14 mouse cellular contexts compared by ENCODE assay signal in the genomic region with DNA sequence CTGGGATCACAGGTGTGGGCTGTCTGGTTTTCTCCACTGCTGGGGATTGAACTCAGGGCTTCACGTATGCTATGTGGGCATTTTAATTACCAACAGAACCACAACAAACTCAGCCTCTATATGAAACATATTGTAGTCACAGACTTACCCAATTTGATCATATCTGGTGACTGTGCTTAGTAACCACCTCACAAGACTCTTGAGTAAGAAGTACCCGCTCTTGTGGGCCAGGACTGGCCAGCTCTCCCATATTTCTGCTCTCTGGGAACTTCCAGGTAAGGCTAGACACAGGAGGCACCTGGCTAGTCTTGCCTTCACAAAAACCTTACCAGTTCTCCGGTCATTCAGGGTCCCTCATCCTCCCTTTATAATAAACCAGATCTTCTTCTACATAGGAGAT. TPM values are rescaled to one million over a fixed set of nuclear protein-coding genes. Genes with fewer than 3 reads are reported as not detected.
DNase-seq lines count a peak whose midpoint lies in the region; ATAC-seq lines count a peak whose summit lies in the region.
"Had no signal": no experiment of that assay in that cellular context is flagged by ENCODE, and none has a peak within 500 bp of the region (broad histone marks: within the 10 kb centered on the region; RNA-seq: fewer than 3 reads in every experiment).

No protein-coding gene starts in this region.

- 0 out of 2 replicates have a peak overlapping the region, but pooled peaks have one; percentile 3 for H3K27ac ChIP-seq in heart, embryonic 10.5 days
- H3K27ac ChIP-seq in kidney, embryonic 16.5 days (ENCODE audit: low read length): no peak overlapping the region; the same call in 1 of the 2 replicates
- peak overlapping the region; percentile 96 for H3K27ac ChIP-seq in forebrain, embryonic 15.5 days (replicated peaks)
- H3K27ac ChIP-seq in midbrain, embryonic 16.5 days (ENCODE audit: low read length): peak overlapping the region; percentile 76

- H3K4me3 ChIP-seq in heart, embryonic 10.5 days: no peak overlapping the region
- no peak overlapping the region for H3K4me3 ChIP-seq in kidney, embryonic 16.5 days (ENCODE audit: low read length)
- no peak overlapping the region for H3K4me3 ChIP-seq in forebrain, embryonic 15.5 days
- no peak overlapping the region for H3K4me3 ChIP-seq in midbrain, embryonic 16.5 days (ENCODE audit: low read depth, low read length)

- 87% methylated on average over 3 of the region's 3 CpGs for WGBS in heart, embryonic 10.5 days
- 75% methylated on average over 3 of the region's 3 CpGs for WGBS in kidney, embryonic 16.5 days
- WGBS in forebrain, embryonic 15.5 days: 83% methylated on average over 3 of the region's 3 CpGs
- 90% methylated on average over 3 of the region's 3 CpGs for WGBS in midbrain, embryonic 16.5 days

- no peak overlapping the region for H3K9ac ChIP-seq in kidney, embryonic 16.5 days (replicated peaks; ENCODE audit: low read length)
- H3K9ac ChIP-seq in forebrain, embryonic 15.5 days (replicated peaks): no peak overlapping the region
- no peak overlapping the region for H3K9ac ChIP-seq in midbrain, embryonic 16.5 days (ENCODE audit: low read depth, low read length)

- no peak overlapping the region for H3K4me2 ChIP-seq in kidney, embryonic 16.5 days (replicated peaks; ENCODE audit: low read depth, low read length)
- 0 out of 2 replicates have a peak overlapping the region, but pooled peaks have one; percentile 2 for H3K4me2 ChIP-seq in forebrain, embryonic 15.5 days (replicated peaks)
- no peak overlapping the region for H3K4me2 ChIP-seq in midbrain, embryonic 16.5 days (ENCODE audit: low read length)
- H3K4me2 ChIP-seq: liver, embryonic 11.5 days had no signal

- peaks cover 26% of the 10 kb centered on the region for H3K4me1 ChIP-seq in heart, embryonic 10.5 days
- peaks cover 27% of the 10 kb centered on the region for H3K4me1 ChIP-seq in kidney, embryonic 16.5 days (ENCODE audit: insufficient read depth, low read length)
- H3K4me1 ChIP-seq in forebrain, embryonic 15.5 days: peaks cover 44% of the 10 kb centered on the region
- peaks cover 26% of the 10 kb centered on the region for H3K4me1 ChIP-seq in midbrain, embryonic 16.5 days (ENCODE audit: control insufficient read depth, insufficient read depth, low read length)

- 0 out of 2 replicates have a peak, but pooled peaks cover 7% of the 10 kb centered on the region for H3K27me3 ChIP-seq in heart, embryonic 10.5 days (ENCODE audit: insufficient read depth, poor library complexity, severe bottlenecking)
- no peaks in the 10 kb centered on the region for H3K27me3 ChIP-seq in kidney, embryonic 16.5 days (ENCODE audit: insufficient read depth, low read length)
- no peaks in the 10 kb centered on the region for H3K27me3 ChIP-seq in forebrain, embryonic 15.5 days
- H3K27me3 ChIP-seq in midbrain, embryonic 16.5 days (ENCODE audit: control insufficient read depth, insufficient read depth, low read depth, low read length): no peaks in the 10 kb centered on the region

- H3K9me3 ChIP-seq in heart, embryonic 10.5 days: no peaks in the 10 kb centered on the region
- H3K9me3 ChIP-seq in kidney, embryonic 16.5 days (ENCODE audit: low read length): no peaks in the 10 kb centered on the region
- no peaks in the 10 kb centered on the region for H3K9me3 ChIP-seq in forebrain, embryonic 15.5 days
- H3K9me3 ChIP-seq in midbrain, embryonic 16.5 days (replicated peaks; ENCODE audit: control insufficient read depth, low read length, poor library complexity, severe bottlenecking): no peaks in the 10 kb centered on the region

- no peaks in the 10 kb centered on the region for H3K36me3 ChIP-seq in heart, embryonic 10.5 days
- H3K36me3 ChIP-seq in kidney, embryonic 16.5 days (ENCODE audit: insufficient read depth, low read length): no peaks in the 10 kb centered on the region
- H3K36me3 ChIP-seq in forebrain, embryonic 15.5 days: no peaks in the 10 kb centered on the region
- H3K36me3 ChIP-seq in midbrain, embryonic 16.5 days (ENCODE audit: control insufficient read depth, insufficient read depth, low read length): 0 out of 2 replicates have a peak, but pooled peaks cover 2% of the 10 kb centered on the region

- ATAC-seq in kidney, embryonic 16.5 days (ENCODE audit: low FRiP score, low TSS enrichment): 0 out of 2 replicates have a peak, but pooled peaks have one; percentile 2
- no peak for ATAC-seq in forebrain, embryonic 15.5 days (replicated peaks)
- ATAC-seq in midbrain, embryonic 16.5 days: no peak

- no peak for DNase-seq in heart, embryonic 10.5 days (ENCODE audit: low spot score)
- DNase-seq in heart, adult 8-10 months (ENCODE audit: low spot score): no peak
- DNase-seq in kidney, adult 18-20 months: no peak
- no peak for DNase-seq in spleen, postnatal 4 days (ENCODE audit: low spot score in 2 of 2)
- DNase-seq in spleen, postnatal 36 days (ENCODE audit: low spot score in 2 of 2): no peak

RNA-seq across cellular contexts. Expression of a gene that starts 30.0 kb away (rescaled TPM):
- 4.4 and 8.2 TPM in 2 replicates for polyA plus RNA-seq in heart, embryonic 10.5 days (2016; fragmentation: Nextera tagmentation; extraction: Ambion mirVana)
- 1 to 10 TPM in 1 of 4 experiments, under 1 TPM in 3; 0.38 to 1.1 (median 0.72) TPM for total RNA-seq in heart, adult 8-10 months (2022)
- polyA plus RNA-seq in kidney, embryonic 16.5 days (2015; fragmentation: Nextera tagmentation; extraction: Ambion mirVana): 1.8 and 2.2 TPM in 2 replicates
- polyA plus RNA-seq in forebrain, embryonic 15.5 days (2015; fragmentation: Nextera tagmentation; extraction: Ambion mirVana): 19.1 and 20.3 TPM in 2 replicates
- 27.2 and 29.0 TPM in 2 replicates for polyA plus RNA-seq in midbrain, embryonic 16.5 days (2015; fragmentation: Nextera tagmentation; extraction: Ambion mirVana)
- total RNA-seq: common myeloid progenitor, adult 5-6 weeks; megakaryocyte-erythroid progenitor cell, adult 5-6 weeks had no signal
- polyA plus RNA-seq: C2C12 had no signal

RNA-seq across cellular contexts. Expression of a gene that starts 39.8 kb away (rescaled TPM):
- polyA plus RNA-seq in heart, embryonic 10.5 days (2016; fragmentation: Nextera tagmentation; extraction: Ambion mirVana): 0.15 and 0.34 TPM in 2 replicates
- total RNA-seq in heart, adult 8-10 months (2022): not detected
- polyA plus RNA-seq in kidney, embryonic 16.5 days (2015; fragmentation: Nextera tagmentation; extraction: Ambion mirVana): 0.75 and 0.87 TPM in 2 replicates
- polyA plus RNA-seq in forebrain, embryonic 15.5 days (2015; fragmentation: Nextera tagmentation; extraction: Ambion mirVana): 0.27 and 0.57 TPM in 2 replicates
- polyA plus RNA-seq in midbrain, embryonic 16.5 days (2015; fragmentation: Nextera tagmentation; extraction: Ambion mirVana): 0.64 and 0.76 TPM in 2 replicates
- total RNA-seq: common myeloid progenitor, adult 5-6 weeks; granulocyte monocyte progenitor cell, adult 5-6 weeks; left cerebral cortex, postnatal 10 days; megakaryocyte-erythroid progenitor cell, adult 5-6 weeks had no signal
- polyA plus RNA-seq: C2C12; liver, embryonic 11.5 days had no signal

RNA-seq across cellular contexts. Expression of a gene that starts 40.2 kb away (rescaled TPM):
- 30.4 and 33.5 TPM in 2 replicates for polyA plus RNA-seq in heart, embryonic 10.5 days (2016; fragmentation: Nextera tagmentation; extraction: Ambion mirVana)
- 10 to 100 TPM in 3 of 4 experiments, 1 to 10 TPM in 1; 6.2 to 13.3 (median 11.9) TPM for total RNA-seq in heart, adult 8-10 months (2022)
- 49.0 and 52.8 TPM in 2 replicates for polyA plus RNA-seq in kidney, embryonic 16.5 days (2015; fragmentation: Nextera tagmentation; extraction: Ambion mirVana)
- 16.7 and 17.7 TPM in 2 replicates for polyA plus RNA-seq in forebrain, embryonic 15.5 days (2015; fragmentation: Nextera tagmentation; extraction: Ambion mirVana)
- 18.6 and 19.4 TPM in 2 replicates for polyA plus RNA-seq in midbrain, embryonic 16.5 days (2015; fragmentation: Nextera tagmentation; extraction: Ambion mirVana)

RNA-seq across cellular contexts. Expression of a gene that starts 47.1 kb away (rescaled TPM):
- polyA plus RNA-seq in heart, embryonic 10.5 days (2016; fragmentation: Nextera tagmentation; extraction: Ambion mirVana): 3.1 and 3.6 TPM in 2 replicates
- 1 to 10 TPM in 1 of 4 experiments, under 1 TPM in 2, not detected in 1; 0.19 to 1.3 (median 0.44) TPM for total RNA-seq in heart, adult 8-10 months (2022)
- polyA plus RNA-seq in kidney, embryonic 16.5 days (2015; fragmentation: Nextera tagmentation; extraction: Ambion mirVana): 7.5 TPM in 2 replicates
- polyA plus RNA-seq in forebrain, embryonic 15.5 days (2015; fragmentation: Nextera tagmentation; extraction: Ambion mirVana): 10.6 and 13.0 TPM in 2 replicates
- polyA plus RNA-seq in midbrain, embryonic 16.5 days (2015; fragmentation: Nextera tagmentation; extraction: Ambion mirVana): 22.8 and 27.1 TPM in 2 replicates
- total RNA-seq: common myeloid progenitor, adult 5-6 weeks; granulocyte monocyte progenitor cell, adult 5-6 weeks had no signal
